Mouse (Mus musculus) embryonic facial prominence, embryonic 10.5 days (tissue): Measurements from ENCODE around the gene Fam20b. TPM values are rescaled to one million over a fixed set of nuclear protein-coding genes. Genes with fewer than 3 reads are reported as not detected.

Source experiments
- DNase-seq: peaks from one replicate; pipeline ENCODE4 v3.0.0-alpha.2; 2017; ENCODE audit warnings: low spot score
- H3K27ac ChIP-seq: fragments of 300-500 bp; sonication (generic); replicated peaks from 2 replicates; pipeline ENCODE4 v1.5.1; 2016; ENCODE audit warnings: mild to moderate bottlenecking
- H3K27me3 ChIP-seq: fragments of 300-500 bp; sonication (generic); replicated peaks from 2 replicates; pipeline ENCODE4 v1.6.1; 2016; ENCODE audit warnings: low read depth, mild to moderate bottlenecking; ENCODE audit not compliant: poor library complexity, severe bottlenecking
- H3K36me3 ChIP-seq: fragments of 300-500 bp; sonication (generic); replicated peaks from 2 replicates; pipeline ENCODE4 v1.6.1; 2016; ENCODE audit warnings: mild to moderate bottlenecking, moderate library complexity
- H3K4me1 ChIP-seq: fragments of 300-500 bp; sonication (generic); 2 replicates; pipeline ENCODE4 v1.6.1; 2016
- H3K4me3 ChIP-seq: fragments of 300-500 bp; sonication (generic); 2 replicates; pipeline ENCODE4 v1.5.1; 2016; ENCODE audit warnings: mild to moderate bottlenecking, moderate library complexity
- H3K9me3 ChIP-seq: fragments of 300-500 bp; sonication (generic); 2 replicates; pipeline ENCODE4 v1.6.1; 2016; ENCODE audit warnings: mild to moderate bottlenecking
- WGBS: fragments of 180-500 bp; shearing (Covaris S2); methylation state at CpG from one replicate; pipeline ENCODE4 v1.1.7; 2016; 5-methylcytosine and 5-hydroxymethylcytosine counted together
- polyA plus RNA-seq: library from polyadenylated mRNA; unstranded; fragments of >200 nt; fragmentation: Nextera tagmentation; extraction: Ambion mirVana; gene quantifications from 2 replicates; pipeline ENCODE4 v1.2.1, GENCODE M21; 2016

Gene Fam20b
- 17.8 and 18.0 TPM in 2 replicates for polyA plus RNA-seq

GRCm38 (mm10) chr1:156718950-156719805 is at the start of gene Fam20b:
TSS of gene Fam20b (minus strand) at chr1:156719086.
- peaks cover 15% of the 10 kb centered on the region for H3K4me1 ChIP-seq
- peak within 1 kb of the TSS; percentile 70 for H3K4me3 ChIP-seq
- peaks cover 17% of the 10 kb centered on the region for H3K27me3 ChIP-seq
- H3K36me3 ChIP-seq: peaks cover 18% of the 10 kb centered on the region
- H3K27ac ChIP-seq: peak within 1 kb of the TSS; percentile 97
- DNase-seq: peak; percentile 98
- no peaks in the 10 kb centered on the region for H3K9me3 ChIP-seq
- under 1% methylated on average over 46 of the region's 47 CpGs for WGBS

- peaks cover 34% of the 10 kb centered on the region for H3K4me1 ChIP-seq
- H3K27ac ChIP-seq: no peak overlapping the region
- WGBS: 93% methylated on average over 3 of the region's 3 CpGs
- 0 out of 2 replicates have a peak, but pooled peaks cover 2% of the 10 kb centered on the region for H3K36me3 ChIP-seq
- H3K9me3 ChIP-seq: peaks cover 24% of the 10 kb centered on the region
- no peak overlapping the region for H3K4me3 ChIP-seq
- no peaks in the 10 kb centered on the region; the same call in 1 of the 2 replicates for H3K27me3 ChIP-seq
- no peak for DNase-seq
Observed at GRCm38 (mm10) chr1:156765311-156765710, 46.4 kb upstream of the Fam20b start.

- Histone ChIP-seq H3K27ac (no peak overlapping the region), H3K27me3 (no peaks in the 10 kb centered on the region), H3K9me3 (peaks cover 24% of the 10 kb centered on the region), H3K4me3 (no peak overlapping the region), H3K4me1 (peaks cover 30% of the 10 kb centered on the region), H3K36me3 (0 out of 2 replicates have a peak, but pooled peaks cover 2% of the 10 kb centered on the region)
- peak; percentile 8 for DNase-seq
- 69% methylated on average over 6 of the region's 6 CpGs for WGBS
Observed at GRCm38 (mm10) chr1:156764584-156764983, 45.7 kb upstream of the Fam20b start.

- Histone ChIP-seq H3K27me3 (no peaks in the 10 kb centered on the region), H3K36me3 (0 out of 2 replicates have a peak, but pooled peaks cover 2% of the 10 kb centered on the region), H3K9me3 (peaks cover 24% of the 10 kb centered on the region), H3K27ac (0 out of 2 replicates have a peak overlapping the region, but pooled peaks have one; percentile 30), H3K4me3 (no peak overlapping the region), H3K4me1 (peaks cover 31% of the 10 kb centered on the region)
- WGBS: 94% methylated on average over 6 of the region's 6 CpGs
- DNase-seq: no peak
Observed at GRCm38 (mm10) chr1:156763280-156763679, 44.4 kb upstream of the Fam20b start.

GRCm38 (mm10) chr1:156761430-156761801 is 42.5 kb upstream of the Fam20b start:
- Histone ChIP-seq H3K36me3 (0 out of 2 replicates have a peak, but pooled peaks cover 2% of the 10 kb centered on the region), H3K27ac (peak overlapping the region; percentile 79), H3K4me3 (no peak overlapping the region), H3K4me1 (peaks cover 46% of the 10 kb centered on the region), H3K9me3 (peaks cover 15% of the 10 kb centered on the region), H3K27me3 (no peaks in the 10 kb centered on the region)
- DNase-seq: no peak
- WGBS: 72% methylated on average over 10 of the region's 10 CpGs

GRCm38 (mm10) chr1:156760549-156761429 is 41.9 kb upstream of the Fam20b start:
- Histone ChIP-seq H3K4me3 (no peak overlapping the region), H3K4me1 (peaks cover 46% of the 10 kb centered on the region), H3K27ac (peak overlapping the region; percentile 82), H3K36me3 (no peaks in the 10 kb centered on the region), H3K9me3 (peaks cover 9% of the 10 kb centered on the region; the same call in 1 of the 2 replicates), H3K27me3 (no peaks in the 10 kb centered on the region)
- 64% methylated on average over 13 of the region's 13 CpGs for WGBS
- DNase-seq: peak; percentile 42

- no peaks in the 10 kb centered on the region for H3K36me3 ChIP-seq
- no peak overlapping the region for H3K4me3 ChIP-seq
- no peak for DNase-seq
- no peak overlapping the region; the same call in 1 of the 2 replicates for H3K27ac ChIP-seq
- WGBS: 33% methylated on average over 4 of the region's 4 CpGs
- no peaks in the 10 kb centered on the region for H3K9me3 ChIP-seq
- peaks cover 66% of the 10 kb centered on the region for H3K4me1 ChIP-seq
- no peaks in the 10 kb centered on the region; the same call in 1 of the 2 replicates for H3K27me3 ChIP-seq
Observed at GRCm38 (mm10) chr1:156758326-156758725, 39.4 kb upstream of the Fam20b start.

DNA sequence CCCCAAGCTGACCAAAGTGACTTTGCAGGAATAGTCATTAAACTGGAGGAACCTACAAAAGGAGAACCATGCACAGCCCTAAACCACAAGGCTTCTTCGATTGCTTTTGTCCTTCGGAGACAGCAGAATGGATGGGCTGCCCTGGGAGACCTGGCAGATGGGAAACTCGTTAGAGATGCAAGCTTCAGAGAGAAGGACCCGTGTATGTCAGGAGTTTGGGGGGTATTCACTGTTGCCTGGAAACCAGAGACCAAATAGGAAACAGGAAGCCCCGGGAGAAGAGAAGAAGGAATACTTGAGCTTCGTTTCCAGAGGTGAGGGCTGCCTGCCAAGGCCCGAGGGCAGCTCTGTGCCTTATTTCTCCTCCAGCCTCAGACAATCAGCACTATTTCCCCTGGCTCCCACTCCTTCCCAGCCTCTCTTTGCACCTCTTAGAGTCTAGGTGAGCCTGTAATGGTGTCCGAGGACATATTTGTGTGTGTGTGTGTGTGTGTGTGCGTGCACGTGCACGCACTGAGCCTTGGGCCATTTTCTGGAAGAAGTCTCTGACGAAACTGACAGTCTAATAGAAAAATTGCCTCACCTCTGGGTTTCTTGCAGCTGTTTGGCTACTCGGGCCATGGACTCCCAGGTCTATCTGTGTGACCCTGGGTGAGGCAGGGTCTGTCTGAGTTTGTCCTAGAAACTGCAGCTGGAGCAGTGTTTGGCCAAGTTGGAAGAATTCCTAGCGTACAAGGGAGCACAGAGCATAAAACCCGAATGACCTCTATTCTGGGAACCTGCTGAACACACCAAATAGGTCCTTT is 35.9 kb upstream of the Fam20b start:
- H3K9me3 ChIP-seq: no peaks in the 10 kb centered on the region
- 53% methylated on average over 15 of the region's 15 CpGs for WGBS
- peak; percentile 39 for DNase-seq
- H3K36me3 ChIP-seq: no peaks in the 10 kb centered on the region
- no peaks in the 10 kb centered on the region; the same call in 1 of the 2 replicates for H3K27me3 ChIP-seq
- peak overlapping the region; percentile 49 for H3K27ac ChIP-seq
- H3K4me3 ChIP-seq: no peak overlapping the region
- peaks cover 76% of the 10 kb centered on the region for H3K4me1 ChIP-seq

DNA sequence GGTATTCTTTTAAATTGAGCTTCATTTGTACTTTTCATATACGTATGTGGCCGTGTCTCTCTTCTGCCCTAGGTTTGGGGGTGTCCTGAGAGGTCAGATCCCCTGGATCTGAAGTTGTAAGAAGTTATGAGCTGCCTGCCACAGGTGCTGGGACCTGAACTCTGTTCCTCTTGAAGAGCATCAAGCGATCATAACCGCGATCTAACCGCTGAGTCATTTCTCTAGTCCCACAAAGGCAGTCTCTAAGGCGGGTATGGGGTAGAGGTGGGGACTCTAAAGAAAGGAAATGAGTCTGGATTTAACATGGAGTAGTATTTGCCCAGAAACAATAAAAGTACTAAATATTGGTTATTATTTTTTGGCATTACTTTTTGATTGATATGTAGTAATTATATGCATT is 34.1 kb upstream of the Fam20b start:
- Histone ChIP-seq H3K4me3 (no peak overlapping the region), H3K9me3 (no peaks in the 10 kb centered on the region), H3K4me1 (peaks cover 71% of the 10 kb centered on the region), H3K27me3 (no peaks in the 10 kb centered on the region; the same call in 1 of the 2 replicates), H3K27ac (peak overlapping the region; percentile 87; the same call in 1 of the 2 replicates), H3K36me3 (no peaks in the 10 kb centered on the region)
- DNase-seq: no peak
- WGBS: 80% methylated on average over 7 of the region's 7 CpGs

DNA sequence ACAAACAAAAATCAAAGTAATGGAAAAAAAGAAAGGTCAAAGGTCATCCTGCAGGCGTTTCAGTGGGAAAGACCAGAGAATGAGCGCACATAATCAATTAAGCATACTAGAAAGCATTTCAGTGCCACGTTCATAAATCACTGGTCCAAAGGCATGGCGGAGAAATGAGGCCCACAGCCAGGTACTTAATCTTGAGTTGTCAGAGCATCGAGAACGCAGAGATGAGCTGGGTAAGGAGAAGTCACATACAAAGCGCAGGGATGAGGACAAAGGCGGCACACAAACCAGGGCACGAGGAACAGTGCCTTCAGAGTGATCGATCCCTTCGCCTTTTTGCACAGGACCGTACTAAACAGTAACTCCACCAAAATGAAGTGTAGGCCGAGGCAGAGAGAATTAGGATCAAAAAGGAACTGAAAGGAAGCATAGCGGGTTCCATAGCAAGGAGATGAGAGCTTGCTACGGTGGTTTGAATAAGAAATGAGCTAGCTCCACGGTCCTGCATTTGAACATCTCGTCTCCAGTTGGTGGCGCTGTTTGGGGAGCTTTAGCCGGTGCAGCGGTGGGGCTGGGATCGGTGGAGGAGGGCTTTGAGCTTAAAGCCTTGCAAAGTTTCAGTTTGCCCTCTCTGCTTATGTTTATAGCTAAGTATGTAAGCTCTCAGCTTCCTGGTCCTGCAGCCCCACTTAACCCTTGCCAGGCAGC is 33.3 kb upstream of the Fam20b start:
- H3K36me3 ChIP-seq: no peaks in the 10 kb centered on the region
- WGBS: 6% methylated on average over 21 of the region's 21 CpGs
- H3K4me1 ChIP-seq: peaks cover 66% of the 10 kb centered on the region
- no peaks in the 10 kb centered on the region for H3K9me3 ChIP-seq
- peak overlapping the region; percentile 87 for H3K27ac ChIP-seq
- DNase-seq: peak; percentile 90
- H3K27me3 ChIP-seq: no peaks in the 10 kb centered on the region; the same call in 1 of the 2 replicates
- H3K4me3 ChIP-seq: peak overlapping the region; percentile 43

GRCm38 (mm10) chr1:156750261-156750660 is 31.4 kb upstream of the Fam20b start:
- no peak for DNase-seq
- H3K4me3 ChIP-seq: no peak overlapping the region
- H3K36me3 ChIP-seq: no peaks in the 10 kb centered on the region
- peaks cover 64% of the 10 kb centered on the region for H3K4me1 ChIP-seq
- no peaks in the 10 kb centered on the region for H3K9me3 ChIP-seq
- peak overlapping the region; percentile 72 for H3K27ac ChIP-seq
- H3K27me3 ChIP-seq: no peaks in the 10 kb centered on the region; the same call in 1 of the 2 replicates
- WGBS: 41% methylated on average over 4 of the region's 4 CpGs
